Mouse (Mus musculus): Measurements from ENCODE around the gene 9130213A22Rik. TPM values are rescaled to one million over a fixed set of nuclear protein-coding genes. Genes with fewer than 3 reads are reported as not detected.

The 9130213A22Rik gene
- polyA plus RNA-seq, 1 experiment from 2014 or later, result 0.25 TPM

GRCm38 (mm10) chr11:69121001-69121740 is 1.2 kb downstream of the 9130213A22Rik start:
- peaks cover 12% of the 10 kb centered on the region for H3K4me1 ChIP-seq (replicated peaks; ENCODE audit: insufficient read depth, low read length)
- H3K4me3 ChIP-seq (replicated peaks; ENCODE audit: low read depth, low read length), result peak overlapping the region; percentile 66
- no peaks in the 10 kb centered on the region for H3K36me3 ChIP-seq (ENCODE audit: insufficient read depth, low read length)
- DNase-seq (ENCODE audit: low spot score) (no peak), ATAC-seq (replicated peaks; ENCODE audit: low FRiP score, low read depth) (no peak)
- WGBS, result under 1% methylated on average over 31 of the region's 33 CpGs
- H3K4me2 ChIP-seq (ENCODE audit: low read length), result peak overlapping the region; percentile 92
- H3K9me3 ChIP-seq (replicated peaks; ENCODE audit: low read length), result no peaks in the 10 kb centered on the region
- no peaks in the 10 kb centered on the region for H3K27me3 ChIP-seq (ENCODE audit: insufficient read depth, low read length)
- H3K27ac ChIP-seq, result peak overlapping the region; percentile 83; the same call in 1 of the 2 replicates
- no peak for TF ChIP-seq CTCF (IDR thresholded peaks at IDR 0.05; ENCODE audit: low read depth)
- peak overlapping the region; percentile 67; the same call in 1 of the 2 replicates for H3K9ac ChIP-seq (ENCODE audit: low read depth, low read length)

- DNase-seq (ENCODE audit: low spot score), result no peak
- no peak for ATAC-seq (replicated peaks; ENCODE audit: low FRiP score, low read depth)
- H3K9me3 ChIP-seq (replicated peaks; ENCODE audit: low read length), result no peaks in the 10 kb centered on the region
- H3K9ac ChIP-seq (ENCODE audit: low read depth, low read length), result peak within 1 kb of the TSS; percentile 67; the same call in 1 of the 2 replicates
- peak within 1 kb of the TSS; percentile 66 for H3K4me3 ChIP-seq (replicated peaks; ENCODE audit: low read depth, low read length)
- H3K27me3 ChIP-seq (ENCODE audit: insufficient read depth, low read length), result no peaks in the 10 kb centered on the region
- peaks cover 12% of the 10 kb centered on the region for H3K4me1 ChIP-seq (replicated peaks; ENCODE audit: insufficient read depth, low read length)
- TF ChIP-seq CTCF (IDR thresholded peaks at IDR 0.05; ENCODE audit: low read depth), result no peak
- H3K36me3 ChIP-seq (ENCODE audit: insufficient read depth, low read length), result no peaks in the 10 kb centered on the region
- 4% methylated on average over 27 of the region's 27 CpGs for WGBS
- H3K4me2 ChIP-seq (ENCODE audit: low read length), result peak within 1 kb of the TSS; percentile 95
- no peak within 1 kb of the TSS for H3K27ac ChIP-seq
These were observed 2.0 kb downstream of the 9130213A22Rik start, which contains the start of gene Hes7 for GRCm38 (mm10) chr11:69120221-69121000. Gene Hes7 (plus strand): TSS chr11:69120404.

- DNase-seq (ENCODE audit: low spot score), result no peak
- Histone ChIP-seq H3K27ac (no peak overlapping the region), H3K36me3 (ENCODE audit: insufficient read depth, low read length) (no peaks in the 10 kb centered on the region), H3K4me2 (ENCODE audit: low read length) (peak overlapping the region; percentile 92), H3K9ac (ENCODE audit: low read depth, low read length) (no peak overlapping the region), H3K4me1 (replicated peaks; ENCODE audit: insufficient read depth, low read length) (peaks cover 12% of the 10 kb centered on the region), H3K9me3 (replicated peaks; ENCODE audit: low read length) (no peaks in the 10 kb centered on the region), H3K27me3 (ENCODE audit: insufficient read depth, low read length) (no peaks in the 10 kb centered on the region), H3K4me3 (replicated peaks; ENCODE audit: low read depth, low read length) (peak overlapping the region; percentile 66; the same call in 1 of the 2 replicates)
- no peak for ATAC-seq (replicated peaks; ENCODE audit: low FRiP score, low read depth)
- no peak for TF ChIP-seq CTCF (IDR thresholded peaks at IDR 0.05; ENCODE audit: low read depth)
- WGBS, result 44% methylated on average over 14 of the region's 14 CpGs
These were observed 2.8 kb downstream of the 9130213A22Rik start for GRCm38 (mm10) chr11:69119446-69120155.

- Histone ChIP-seq H3K27ac (no peak overlapping the region), H3K9ac (ENCODE audit: low read depth, low read length) (no peak overlapping the region)
- peak; percentile 89 for DNase-seq (ENCODE audit: low spot score)
These were observed 3.6 kb downstream of the 9130213A22Rik start for GRCm38 (mm10) chr11:69118765-69119164.

GRCm38 (mm10) chr11:69117737-69118695 is 4.4 kb downstream of the 9130213A22Rik start:
- no peak for TF ChIP-seq CTCF (IDR thresholded peaks at IDR 0.05; ENCODE audit: low read depth)
- under 1% methylated on average over 45 of the region's 45 CpGs for WGBS

More at GRCm38 (mm10) chr11:69118765-69119164, 3.6 kb downstream of the 9130213A22Rik start:
- peak overlapping the region; percentile 95 for H3K4me2 ChIP-seq (ENCODE audit: low read length)
- no peaks in the 10 kb centered on the region for H3K9me3 ChIP-seq (replicated peaks; ENCODE audit: low read length)
- no peaks in the 10 kb centered on the region for H3K36me3 ChIP-seq (ENCODE audit: insufficient read depth, low read length)
- TF ChIP-seq CTCF (IDR thresholded peaks at IDR 0.05; ENCODE audit: low read depth), result no peak
- no peak; the same call in 1 of the 2 replicates for ATAC-seq (replicated peaks; ENCODE audit: low FRiP score, low read depth)
- WGBS, result 0% methylated on average over 15 of the region's 15 CpGs
- H3K27me3 ChIP-seq (ENCODE audit: insufficient read depth, low read length), result no peaks in the 10 kb centered on the region
- peaks cover 12% of the 10 kb centered on the region for H3K4me1 ChIP-seq (replicated peaks; ENCODE audit: insufficient read depth, low read length)
- peak overlapping the region; percentile 80 for H3K4me3 ChIP-seq (replicated peaks; ENCODE audit: low read depth, low read length)

More at GRCm38 (mm10) chr11:69117737-69118695, 4.4 kb downstream of the 9130213A22Rik start:
- Histone ChIP-seq H3K9me3 (replicated peaks; ENCODE audit: low read length) (no peaks in the 10 kb centered on the region), H3K27ac (peak overlapping the region; percentile 78), H3K9ac (ENCODE audit: low read depth, low read length) (peak overlapping the region; percentile 75), H3K27me3 (ENCODE audit: insufficient read depth, low read length) (no peaks in the 10 kb centered on the region), H3K4me2 (ENCODE audit: low read length) (peak overlapping the region; percentile 95), H3K36me3 (ENCODE audit: insufficient read depth, low read length) (no peaks in the 10 kb centered on the region), H3K4me1 (replicated peaks; ENCODE audit: insufficient read depth, low read length) (peaks cover 12% of the 10 kb centered on the region), H3K4me3 (replicated peaks; ENCODE audit: low read depth, low read length) (peak overlapping the region; percentile 80)
- ATAC-seq (replicated peaks; ENCODE audit: low FRiP score, low read depth) (0 out of 2 replicates have a peak, but pooled peaks have one; percentile 2), DNase-seq (ENCODE audit: low spot score) (peak; percentile 74)
